Mouse (Mus musculus) ovary, postnatal 36 days (tissue): Measurements from ENCODE around the gene Tab1.

Experiments
- DNase-seq: peaks from one replicate; pipeline ENCODE4 v3.0.0; 2022; ENCODE audit warnings: low spot score, mixed read lengths

Tab1 gene

DNA sequence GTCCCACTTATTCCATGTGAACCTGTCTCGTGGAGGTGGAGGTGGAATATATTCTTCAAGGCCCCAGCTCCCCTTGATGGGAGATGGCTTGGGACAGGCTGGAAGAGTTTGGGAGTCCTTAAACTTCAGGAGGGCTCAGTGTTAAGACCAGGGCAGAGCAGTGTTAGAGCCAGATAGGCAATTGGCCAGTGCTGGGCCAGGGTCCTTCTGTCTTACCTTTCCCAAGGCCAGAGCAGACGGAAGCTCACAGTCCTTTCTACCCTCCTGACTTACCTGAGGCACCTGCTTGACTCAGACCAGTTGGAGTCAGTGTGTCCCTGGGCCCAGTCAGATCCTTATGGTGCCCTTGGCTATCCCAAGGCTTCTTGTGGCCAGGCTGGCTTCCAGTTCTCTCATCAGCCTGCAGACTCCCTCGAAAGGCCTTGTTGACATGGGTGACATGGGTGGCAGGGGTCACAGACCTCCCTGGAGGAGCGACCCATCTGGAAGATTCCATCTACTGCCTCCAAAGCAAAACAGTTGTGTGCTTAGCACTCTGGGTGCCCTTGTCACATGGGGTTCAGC, 29.6 kb downstream of the Tab1 start:
- no peak for DNase-seq

DNA sequence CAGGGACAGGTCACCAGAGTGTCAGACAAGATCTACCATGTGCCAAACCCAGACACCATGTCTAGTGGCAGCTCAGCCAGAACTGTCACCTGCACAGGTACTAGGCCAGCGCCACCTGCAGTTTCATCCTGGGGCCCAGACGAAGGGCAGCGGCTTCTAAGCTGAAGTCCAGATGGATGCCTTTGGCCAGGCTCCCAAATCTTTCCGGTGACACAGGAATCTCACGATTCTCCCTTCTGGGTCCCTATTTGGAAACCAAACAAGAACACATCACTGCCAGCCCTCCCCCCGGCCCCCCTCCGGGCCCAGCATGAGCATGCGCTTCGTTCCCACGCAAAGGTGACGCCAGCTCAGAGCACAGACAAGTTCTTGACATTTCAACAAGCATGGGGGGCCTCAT, 30.3 kb downstream of the Tab1 start:
- no peak for DNase-seq

GRCm38 (mm10) chr15:80163716-80164115, 30.8 kb downstream of the Tab1 start:
- DNase-seq: no peak

DNA sequence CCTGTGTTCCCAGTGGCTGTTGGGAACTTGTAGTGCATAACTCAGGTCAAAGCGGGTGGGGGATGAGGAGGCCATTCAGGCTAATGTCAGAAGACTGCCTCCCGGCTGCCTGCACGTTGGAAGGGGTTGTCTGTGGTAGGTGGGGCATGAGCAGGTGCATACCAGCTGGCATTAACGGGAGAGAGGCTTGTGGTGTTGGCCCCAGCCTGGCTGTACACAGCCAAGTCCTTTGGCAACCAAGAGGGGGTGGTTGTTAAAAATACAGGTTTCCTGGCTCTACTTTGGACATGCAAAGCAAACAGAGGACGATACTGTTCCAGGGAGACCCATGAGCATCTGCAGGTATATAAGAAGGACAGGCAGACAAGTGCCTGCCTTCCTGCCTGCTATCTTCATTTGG, 32.5 kb downstream of the Tab1 start:
- DNase-seq: no peak

DNA sequence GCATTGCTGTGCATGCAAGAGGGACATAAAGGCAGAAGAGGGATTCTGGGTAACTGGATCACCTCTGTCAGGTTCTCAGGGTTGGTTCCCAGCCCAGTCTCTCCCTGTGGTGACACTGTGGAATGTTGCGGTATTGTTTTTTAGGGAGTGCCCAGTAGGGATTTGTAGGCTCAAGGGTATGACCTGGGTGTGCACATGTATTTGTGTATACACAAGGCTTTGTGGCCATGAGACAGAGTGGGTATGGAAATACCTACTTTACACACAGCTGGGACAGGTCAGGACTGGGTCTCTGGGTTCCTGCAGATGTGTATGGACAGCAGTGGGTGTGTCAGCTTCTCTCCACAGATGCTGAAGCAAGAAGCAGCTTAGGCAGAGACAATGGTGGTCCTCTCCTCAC, 36.6 kb downstream of the Tab1 start:
- no peak for DNase-seq

DNA sequence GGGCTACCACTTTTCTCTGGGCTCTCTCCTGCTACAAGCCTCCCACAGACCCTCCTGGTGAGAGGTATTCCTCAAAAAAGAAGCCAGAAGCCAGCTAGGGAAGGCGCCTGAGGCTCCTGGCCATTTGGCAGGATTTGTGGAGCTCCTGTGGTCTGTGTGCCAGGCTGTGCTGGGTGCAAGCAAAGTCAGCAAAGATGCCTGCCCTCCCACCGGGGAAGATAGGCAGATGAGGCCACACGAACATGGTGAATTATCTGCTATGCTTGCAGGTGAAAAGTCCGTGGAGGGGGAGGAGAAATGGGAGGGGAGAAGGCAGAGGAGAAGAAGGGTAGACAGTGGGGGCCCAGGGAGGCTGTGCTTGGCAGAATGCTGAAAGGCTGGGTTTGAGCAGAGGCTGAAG, 37.4 kb downstream of the Tab1 start:
- DNase-seq: no peak

- DNase-seq: no peak
Measured at GRCm38 (mm10) chr15:80171286-80171685, 38.4 kb downstream of the Tab1 start.

DNA sequence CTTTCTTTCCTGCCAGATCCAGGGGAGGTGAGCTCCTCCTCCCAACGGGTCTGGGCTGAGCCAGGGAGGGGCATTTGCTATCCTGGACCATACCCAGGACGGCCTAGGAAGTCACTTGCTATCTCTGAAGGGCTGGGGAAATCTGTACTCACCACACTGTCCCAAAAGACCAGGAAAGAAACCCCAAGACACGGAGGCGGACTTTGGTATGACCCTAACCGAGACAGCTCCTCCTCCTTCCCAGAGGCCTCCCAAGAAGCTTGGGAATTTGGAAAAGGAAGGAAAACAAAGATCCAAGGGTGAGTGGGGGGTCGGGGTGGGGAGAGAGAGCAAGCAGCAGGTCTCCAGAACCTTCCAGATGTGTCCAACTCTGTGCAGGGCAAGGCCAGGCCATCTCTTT, 38.9 kb downstream of the Tab1 start:
- DNase-seq: no peak

GRCm38 (mm10) chr15:80173001-80173771, 40.3 kb downstream of the Tab1 start, which contains the start of gene Mgat3:
Gene Mgat3, plus strand, starts transcription at chr15:80173721.
- peak; percentile 41 for DNase-seq

- DNase-seq: peak; percentile 20
Measured at GRCm38 (mm10) chr15:80173781-80174597, 41.1 kb downstream of the Tab1 start.

GRCm38 (mm10) chr15:80174598-80174875, 41.6 kb downstream of the Tab1 start:
- no peak for DNase-seq

- no peak for DNase-seq
Measured at GRCm38 (mm10) chr15:80175316-80175715, 42.4 kb downstream of the Tab1 start.

DNA sequence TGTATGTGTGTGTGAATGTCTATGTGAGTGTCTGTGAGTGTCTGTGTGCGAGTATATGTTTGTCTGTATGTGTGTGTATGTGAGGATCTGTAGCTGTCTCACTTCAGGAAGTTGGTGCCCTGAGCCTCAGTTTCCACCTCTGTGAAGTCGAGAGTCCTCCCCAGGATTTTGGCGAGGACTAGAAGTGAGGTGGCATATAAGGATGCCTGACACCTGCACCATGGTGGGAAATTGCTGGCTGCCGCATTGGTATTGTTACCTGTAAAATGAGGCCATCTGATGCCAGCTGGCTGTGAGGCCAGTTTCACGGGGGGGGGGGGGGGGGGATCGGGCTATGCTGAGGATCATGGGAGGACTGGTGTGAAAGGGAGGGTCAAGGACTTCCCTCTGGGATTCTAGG, 42.8 kb downstream of the Tab1 start:
- DNase-seq: no peak

GRCm38 (mm10) chr15:80181561-80181960, 48.6 kb downstream of the Tab1 start:
- no peak for DNase-seq

DNA sequence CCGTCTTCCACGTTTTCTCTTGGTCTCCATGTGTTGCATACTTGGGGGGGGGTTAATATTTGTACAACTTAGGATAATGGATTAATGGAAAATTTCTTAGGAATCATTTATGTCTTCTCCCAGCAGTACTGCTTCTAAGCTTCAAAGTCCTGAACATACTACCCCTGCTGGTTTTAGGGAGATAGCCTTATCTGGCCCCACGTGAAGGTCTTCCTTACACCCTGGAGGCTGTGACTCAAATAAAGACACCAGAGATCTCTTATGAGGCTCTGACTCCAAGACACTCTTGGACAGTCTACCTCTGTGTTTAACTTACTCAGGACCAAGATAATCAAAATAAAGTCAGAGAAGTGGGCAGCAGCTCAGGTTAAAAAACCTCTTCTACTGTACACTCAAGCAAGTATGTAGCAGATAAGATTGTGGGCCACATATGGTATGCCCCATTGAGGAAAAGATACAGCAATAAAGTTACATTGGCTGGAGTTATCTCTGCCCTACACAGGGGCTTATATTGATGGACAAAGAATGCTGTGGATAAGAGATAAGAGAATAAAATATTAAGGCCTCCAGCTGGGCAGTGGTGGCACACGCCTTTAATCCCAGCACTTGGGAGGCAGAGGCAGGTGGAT, 49.3 kb downstream of the Tab1 start:
- no peak for DNase-seq

DNA sequence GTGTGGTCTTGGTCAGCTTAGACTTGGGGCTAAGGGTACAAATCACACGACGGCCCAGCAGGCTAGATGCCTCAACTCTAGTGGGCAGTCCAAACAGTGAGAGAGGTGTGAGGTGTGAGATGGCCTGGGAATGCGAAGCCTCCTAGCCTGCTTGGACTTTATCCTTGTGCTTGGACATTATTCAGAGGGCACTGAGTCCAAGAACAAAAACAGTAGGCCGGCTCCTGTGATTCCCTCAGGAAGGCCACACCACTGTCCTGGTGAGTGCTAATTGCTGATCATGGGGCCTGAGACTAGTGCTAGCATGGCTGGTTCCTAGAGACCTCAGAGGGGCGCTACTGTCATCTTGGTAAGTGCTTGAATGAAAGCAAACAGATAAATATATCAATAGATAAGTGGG, 56.0 kb downstream of the Tab1 start:
- DNase-seq: no peak

GRCm38 (mm10) chr15:80190075-80190474, 57.1 kb downstream of the Tab1 start:
- DNase-seq: no peak

GRCm38 (mm10) chr15:80191585-80192245, 58.8 kb downstream of the Tab1 start:
- no peak for DNase-seq

DNA sequence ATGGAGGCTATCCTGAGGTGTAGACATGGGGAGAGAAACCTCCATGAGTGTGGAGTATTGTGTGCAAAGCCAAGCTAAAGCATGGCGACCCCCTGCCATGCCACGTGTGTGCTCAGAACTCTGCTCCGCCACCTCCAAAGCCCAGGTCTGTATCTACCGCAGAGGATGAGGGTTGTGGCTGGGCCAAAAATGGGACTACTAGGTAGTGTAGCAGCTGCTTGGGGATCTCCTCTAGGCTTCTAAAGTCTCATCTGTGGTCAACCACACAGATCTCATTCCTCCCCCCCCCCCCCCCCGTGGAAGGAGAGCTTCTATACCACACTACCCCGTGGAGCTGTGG, 59.3 kb downstream of the Tab1 start:
- DNase-seq: no peak

GRCm38 (mm10) chr15:80192847-80193246, 59.9 kb downstream of the Tab1 start:
- DNase-seq: no peak

- DNase-seq: no peak
Measured at GRCm38 (mm10) chr15:80199556-80199955, 66.6 kb downstream of the Tab1 start.

DNA sequence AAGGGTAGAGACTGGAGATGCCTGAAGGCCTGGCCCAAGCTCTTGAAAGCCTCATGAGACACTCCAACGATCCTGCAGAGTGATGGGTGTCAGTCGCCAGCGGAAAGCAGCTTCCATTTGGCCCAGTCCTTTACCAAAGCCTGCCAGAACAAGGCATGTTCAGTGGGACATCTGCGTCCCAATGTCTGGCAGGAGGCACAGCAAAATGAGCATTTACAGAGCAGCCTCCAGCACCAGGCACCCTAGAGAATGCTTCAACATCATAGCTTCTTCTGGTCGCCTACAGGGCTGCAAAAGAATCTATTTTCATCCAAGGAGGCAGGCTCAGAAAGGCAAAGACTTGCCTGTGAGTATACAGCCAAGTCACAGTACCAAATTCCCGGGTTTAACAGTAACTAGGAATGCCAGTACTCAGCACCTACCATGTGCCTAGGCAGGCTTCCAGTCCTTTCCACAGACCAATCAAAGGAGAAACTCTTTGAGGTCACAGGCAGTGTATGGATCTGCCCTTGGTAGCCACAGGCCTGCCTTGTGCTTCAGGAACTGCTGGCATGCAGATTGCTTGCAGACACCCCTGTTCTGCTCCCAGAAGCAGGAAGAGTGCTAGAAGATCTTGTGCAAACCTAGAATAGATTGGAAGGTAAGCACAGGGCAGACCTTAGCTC, 69.3 kb downstream of the Tab1 start:
- no peak for DNase-seq
